Mouse (Mus musculus): ENCODE measurements around the gene D1Ertd622e. TPM values are rescaled to one million over a fixed set of nuclear protein-coding genes. Genes with fewer than 3 reads are reported as not detected.
A peak's percentile ranks its signal among the peaks of the same experiment; 100 is the strongest.

The D1Ertd622e gene
- total RNA-seq, 2 experiments from 2014 or later, result 11.5 to 18.3 TPM

DNA sequence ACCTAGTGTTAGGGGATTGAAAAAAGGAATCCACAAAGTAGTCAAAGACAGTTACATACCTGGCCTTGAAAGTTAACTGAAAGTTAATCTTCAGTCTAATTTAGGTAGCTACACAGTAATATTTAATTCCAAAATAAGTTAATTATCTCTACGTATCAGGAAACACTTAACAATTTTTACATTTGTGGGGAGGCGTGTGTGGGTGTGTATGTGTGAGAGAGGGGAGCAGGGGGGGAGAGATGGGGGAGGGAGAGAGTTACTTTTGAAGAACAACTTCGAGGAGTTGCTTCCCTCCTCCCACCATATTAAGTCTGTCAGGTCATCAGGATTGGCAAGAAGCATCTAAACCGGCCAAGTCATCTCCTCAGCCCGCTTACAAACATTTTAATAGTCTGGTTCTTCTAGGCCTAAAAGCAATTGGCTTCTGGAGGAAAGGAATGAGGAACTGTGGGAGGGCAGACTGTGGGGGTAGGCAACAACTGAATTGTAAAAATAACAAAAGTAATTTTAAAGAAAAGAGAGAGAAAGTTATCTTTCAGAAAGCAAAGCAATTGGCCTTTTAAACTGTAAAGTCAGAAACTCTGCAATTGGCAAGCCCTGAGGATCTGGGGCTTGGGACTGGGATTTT is 29.9 kb downstream of the D1Ertd622e start:
- Histone ChIP-seq H3K27ac (peak overlapping the region; percentile 35; the same call in 1 of the 2 replicates), H3K4me3 (no peak overlapping the region)
- no peak for TF ChIP-seq CTCF (IDR thresholded peaks at IDR 0.05)
- DNase-seq, result no peak
- intact Hi-C loops (cut with DNase I), result no loop called here

DNA sequence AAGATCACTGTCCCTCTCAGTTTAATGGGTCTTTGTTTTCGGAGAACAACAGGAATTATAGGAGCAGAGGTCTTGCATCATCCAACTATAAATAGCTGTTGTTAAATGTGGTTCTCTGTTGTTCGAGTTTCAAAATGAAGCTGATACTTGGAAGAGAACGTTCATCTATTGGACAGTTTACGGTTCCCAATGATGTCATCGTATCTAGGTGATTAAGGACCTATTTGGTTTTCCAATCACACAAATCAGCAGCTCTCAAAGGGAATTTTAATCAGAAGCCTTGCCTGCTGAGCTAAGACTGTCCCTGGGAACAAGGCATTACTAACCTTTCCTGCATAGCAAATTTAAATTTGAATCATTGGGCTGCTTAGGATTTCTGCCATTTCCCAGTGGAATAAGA is 31.7 kb downstream of the D1Ertd622e start:
- no peak for TF ChIP-seq CTCF (IDR thresholded peaks at IDR 0.05)
- Histone ChIP-seq H3K27ac (peak overlapping the region; percentile 84), H3K4me3 (peak overlapping the region; percentile 29; the same call in 1 of the 2 replicates)
- no peak for DNase-seq
- intact Hi-C loops (cut with DNase I), result no loop called here

DNA sequence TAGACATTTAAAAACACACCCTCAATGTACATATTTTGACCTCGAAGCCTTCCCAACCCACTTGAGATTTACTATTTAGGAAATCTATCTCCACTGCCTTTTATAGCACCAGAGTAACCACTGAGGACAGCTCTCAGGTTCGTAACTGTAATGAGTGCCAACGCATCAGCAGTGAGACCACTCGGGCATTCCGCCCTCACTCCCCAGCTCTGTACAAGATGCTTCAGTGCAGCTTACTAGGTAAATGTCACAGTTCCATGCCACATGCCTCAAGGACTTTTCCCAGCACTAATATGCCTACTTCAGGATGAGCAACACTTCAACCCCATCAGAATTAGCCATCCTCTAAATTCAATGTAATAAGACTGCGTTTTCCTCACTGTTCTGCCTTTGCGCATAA is 33.0 kb downstream of the D1Ertd622e start:
- Histone ChIP-seq H3K27ac (peak overlapping the region; percentile 84), H3K4me3 (no peak overlapping the region)
- intact Hi-C loops (cut with DNase I), result loop anchor here (5.0 kb wide), 1 partner anchor 33 kb away; the partner anchor contains the start of gene D1Ertd622e
- TF ChIP-seq CTCF (IDR thresholded peaks at IDR 0.05), result no peak
- DNase-seq, result no peak

DNA sequence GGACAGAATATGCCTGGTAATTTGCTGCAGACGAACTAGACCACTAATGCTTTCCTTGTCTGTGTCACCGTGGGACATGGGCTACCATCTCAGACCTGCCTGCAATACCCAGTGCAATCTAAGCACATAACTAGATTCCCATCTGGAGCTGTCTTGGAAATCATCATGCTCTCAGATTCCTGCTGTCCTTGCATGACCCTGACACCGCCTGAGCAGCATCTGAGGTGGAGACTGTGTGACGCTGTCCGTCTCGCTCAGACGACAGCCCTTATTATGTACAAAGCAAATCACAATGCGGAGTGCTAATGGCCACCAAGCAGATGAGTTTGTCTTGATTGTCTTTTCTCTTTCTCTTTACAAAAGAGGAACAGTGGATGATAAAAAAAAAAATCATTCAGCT is 33.9 kb downstream of the D1Ertd622e start:
- no peak for TF ChIP-seq CTCF (IDR thresholded peaks at IDR 0.05)
- intact Hi-C loops (cut with DNase I), result loop anchor here (5.0 kb wide), 1 partner anchor 34 kb away; the partner anchor contains the start of gene D1Ertd622e
- DNase-seq, result peak; percentile 69
- Histone ChIP-seq H3K27ac (peak overlapping the region; percentile 84), H3K4me3 (peak overlapping the region; percentile 26)

DNA sequence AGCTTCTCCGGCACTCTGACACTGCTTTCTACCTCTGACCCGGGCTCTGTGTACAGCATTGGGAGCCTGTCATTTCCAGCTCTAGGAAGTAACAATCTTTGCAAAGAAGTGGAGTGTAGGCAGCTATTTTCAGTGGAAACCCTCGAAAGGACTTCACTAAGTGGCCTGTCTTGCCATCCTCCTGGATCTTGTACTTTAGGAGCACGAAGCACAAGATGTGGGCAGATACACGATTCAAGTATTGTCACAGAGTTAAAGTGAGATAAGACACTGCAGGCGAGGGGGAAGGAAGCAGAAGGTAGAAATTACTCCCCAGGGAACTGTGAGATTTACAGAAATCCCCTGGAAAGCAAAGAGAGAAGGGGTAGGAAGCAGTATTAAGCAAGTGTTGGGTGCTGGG is 36.4 kb downstream of the D1Ertd622e start:
- DNase-seq, result no peak
- Histone ChIP-seq H3K4me3 (no peak overlapping the region), H3K27ac (no peak overlapping the region)
- intact Hi-C loops (cut with DNase I), result loop anchor here (5.0 kb wide), 1 partner anchor 37 kb away; the partner anchor contains the start of gene D1Ertd622e
- no peak for TF ChIP-seq CTCF (IDR thresholded peaks at IDR 0.05)

DNA sequence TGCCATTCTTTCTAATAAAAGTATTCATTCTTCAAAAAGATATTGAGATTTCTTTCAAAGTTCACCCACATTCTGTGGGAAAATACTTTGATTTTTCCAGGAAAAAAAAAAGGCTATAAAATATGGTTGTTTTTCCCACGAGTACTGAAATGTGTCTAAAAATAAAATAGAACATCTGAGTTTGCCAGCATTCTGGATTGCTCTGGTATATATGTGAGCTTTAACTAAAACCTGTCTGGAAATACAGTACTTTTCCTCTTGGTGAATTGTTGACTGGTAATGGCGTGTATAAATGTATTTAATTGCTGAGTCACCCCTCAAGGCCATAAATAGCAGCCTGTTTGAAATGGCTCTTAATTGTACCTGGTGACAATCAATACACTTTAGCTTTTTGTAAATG is 37.5 kb downstream of the D1Ertd622e start:
- no peak for DNase-seq
- peak overlapping the region; percentile 48; the same call in 1 of the 2 replicates for H3K27ac ChIP-seq
- intact Hi-C loops (cut with DNase I), result no loop called here
- no peak overlapping the region for H3K4me3 ChIP-seq
- no peak for TF ChIP-seq CTCF (IDR thresholded peaks at IDR 0.05)

DNA sequence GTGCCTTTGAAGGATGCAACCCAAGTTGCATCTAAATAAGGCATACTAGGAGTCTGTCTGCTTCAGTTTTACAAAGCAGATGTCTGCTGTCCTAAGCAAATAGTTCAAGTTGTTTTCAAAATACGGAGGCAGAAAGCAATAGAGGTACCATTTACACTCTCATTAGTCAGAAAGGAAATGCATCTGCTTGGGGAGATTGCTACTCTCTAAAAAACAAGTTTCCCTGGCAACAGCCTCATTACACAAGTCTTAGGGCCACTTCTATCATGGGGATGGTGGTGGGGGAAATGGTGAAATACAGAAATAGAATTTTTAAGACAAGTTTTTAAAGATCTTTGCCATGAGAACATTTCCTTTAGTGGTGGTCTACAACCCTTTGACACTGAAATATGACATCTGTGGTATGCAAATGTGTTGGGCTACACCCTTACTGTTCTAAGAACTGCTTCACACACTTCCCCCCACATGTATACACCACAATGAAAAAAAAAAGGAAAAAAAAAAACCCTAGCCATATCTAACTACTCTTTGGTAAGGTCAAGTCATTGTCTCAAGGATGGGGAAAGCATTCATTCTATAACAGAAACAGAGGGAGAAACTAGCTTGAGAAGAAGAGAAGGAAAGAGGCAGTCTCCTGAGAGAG is 38.5 kb downstream of the D1Ertd622e start:
- intact Hi-C loops (cut with DNase I), result no loop called here
- no peak for TF ChIP-seq CTCF (IDR thresholded peaks at IDR 0.05)
- no peak overlapping the region for H3K4me3 ChIP-seq
- H3K27ac ChIP-seq, result no peak overlapping the region
- no peak for DNase-seq

DNA sequence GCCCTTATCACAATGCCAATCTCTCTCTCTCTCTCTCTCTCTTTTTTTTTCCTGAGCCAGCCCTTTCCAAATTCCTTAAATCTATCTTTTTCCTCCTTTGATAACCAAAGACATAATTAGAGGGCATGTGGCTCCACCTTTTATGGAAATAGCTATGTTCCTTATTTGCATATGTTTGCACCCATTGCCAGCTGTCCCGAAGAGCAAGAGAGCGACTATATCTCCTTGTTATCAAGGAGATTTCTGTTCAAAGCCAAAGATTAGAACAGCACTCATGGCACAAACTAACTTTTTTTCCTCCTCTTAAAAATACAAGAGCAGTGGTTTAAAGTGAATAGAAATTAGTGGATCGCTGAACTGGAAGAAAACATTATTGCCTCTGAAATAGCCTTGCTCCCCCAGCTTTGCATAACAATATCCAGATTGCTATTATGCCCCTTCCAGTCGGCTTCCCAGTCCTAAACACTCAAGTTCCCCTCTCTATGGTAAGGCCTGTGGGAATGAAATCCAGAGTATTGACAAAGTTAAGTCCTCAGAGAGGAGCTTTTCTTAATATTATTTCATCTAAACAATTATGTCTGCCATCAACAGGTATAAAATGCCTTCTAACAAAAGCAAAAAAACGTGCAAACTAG is 39.2 kb downstream of the D1Ertd622e start:
- no peak for DNase-seq
- H3K27ac ChIP-seq, result no peak overlapping the region
- no peak for TF ChIP-seq CTCF (IDR thresholded peaks at IDR 0.05)
- intact Hi-C loops (cut with DNase I), result no loop called here
- H3K4me3 ChIP-seq, result no peak overlapping the region

DNA sequence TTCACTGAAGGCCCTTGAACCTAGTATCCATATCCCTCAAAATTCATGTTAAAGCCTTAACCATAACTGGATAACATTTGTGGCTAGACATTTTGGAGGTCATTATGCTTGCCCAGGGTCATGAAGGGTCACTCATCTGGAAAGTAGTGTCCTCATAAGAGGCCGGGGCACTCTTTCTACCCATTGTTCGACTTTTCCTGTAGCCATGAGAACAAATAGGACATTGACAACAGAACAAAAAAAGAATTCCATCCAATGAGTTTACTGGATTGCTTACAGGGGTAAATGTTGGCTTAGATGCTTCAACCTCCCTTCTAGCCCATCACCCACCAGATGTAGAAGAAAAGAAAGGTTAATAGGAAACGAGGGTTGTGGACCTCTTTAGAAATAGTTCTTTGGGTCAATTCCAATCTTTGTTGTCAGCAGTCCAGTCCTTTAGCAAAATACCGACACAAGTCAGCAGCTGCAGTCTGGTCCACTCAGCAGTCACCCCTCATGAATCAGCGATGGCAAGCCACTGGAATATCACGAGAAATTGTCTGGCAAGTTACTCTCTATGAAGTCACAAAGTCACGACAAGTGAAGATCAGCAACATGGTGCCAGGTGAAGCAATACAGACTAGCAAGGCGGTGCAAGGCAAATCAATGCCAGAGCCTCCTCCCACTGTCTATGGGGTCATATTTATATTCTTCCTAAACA is 42.1 kb downstream of the D1Ertd622e start:
- TF ChIP-seq CTCF (IDR thresholded peaks at IDR 0.05), result no peak
- intact Hi-C loops (cut with DNase I), result no loop called here
- DNase-seq, result peak; percentile 43
- H3K4me3 ChIP-seq, result no peak overlapping the region
- H3K27ac ChIP-seq, result peak overlapping the region; percentile 48

DNA sequence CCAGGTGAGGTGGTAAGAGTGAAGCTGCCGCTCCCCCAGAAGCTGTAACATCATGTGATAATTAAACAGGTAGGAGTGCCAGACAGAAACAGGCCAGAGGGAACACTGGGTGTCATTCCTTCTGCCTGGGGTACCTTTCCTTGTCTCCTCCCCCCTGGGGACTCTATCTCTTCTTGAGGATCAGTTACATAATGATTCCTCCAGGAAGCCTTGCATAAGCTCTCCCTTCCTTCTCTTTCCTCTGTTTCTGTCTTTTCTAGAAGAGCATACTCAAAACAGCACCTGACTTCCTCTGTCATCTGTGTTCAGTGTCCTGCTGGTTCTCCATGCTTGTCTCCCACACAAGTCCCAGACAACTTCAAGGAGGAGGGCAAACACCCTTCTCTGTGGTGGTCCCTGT is 46.3 kb downstream of the D1Ertd622e start:
- TF ChIP-seq CTCF (IDR thresholded peaks at IDR 0.05), result no peak
- intact Hi-C loops (cut with DNase I), result no loop called here

DNA sequence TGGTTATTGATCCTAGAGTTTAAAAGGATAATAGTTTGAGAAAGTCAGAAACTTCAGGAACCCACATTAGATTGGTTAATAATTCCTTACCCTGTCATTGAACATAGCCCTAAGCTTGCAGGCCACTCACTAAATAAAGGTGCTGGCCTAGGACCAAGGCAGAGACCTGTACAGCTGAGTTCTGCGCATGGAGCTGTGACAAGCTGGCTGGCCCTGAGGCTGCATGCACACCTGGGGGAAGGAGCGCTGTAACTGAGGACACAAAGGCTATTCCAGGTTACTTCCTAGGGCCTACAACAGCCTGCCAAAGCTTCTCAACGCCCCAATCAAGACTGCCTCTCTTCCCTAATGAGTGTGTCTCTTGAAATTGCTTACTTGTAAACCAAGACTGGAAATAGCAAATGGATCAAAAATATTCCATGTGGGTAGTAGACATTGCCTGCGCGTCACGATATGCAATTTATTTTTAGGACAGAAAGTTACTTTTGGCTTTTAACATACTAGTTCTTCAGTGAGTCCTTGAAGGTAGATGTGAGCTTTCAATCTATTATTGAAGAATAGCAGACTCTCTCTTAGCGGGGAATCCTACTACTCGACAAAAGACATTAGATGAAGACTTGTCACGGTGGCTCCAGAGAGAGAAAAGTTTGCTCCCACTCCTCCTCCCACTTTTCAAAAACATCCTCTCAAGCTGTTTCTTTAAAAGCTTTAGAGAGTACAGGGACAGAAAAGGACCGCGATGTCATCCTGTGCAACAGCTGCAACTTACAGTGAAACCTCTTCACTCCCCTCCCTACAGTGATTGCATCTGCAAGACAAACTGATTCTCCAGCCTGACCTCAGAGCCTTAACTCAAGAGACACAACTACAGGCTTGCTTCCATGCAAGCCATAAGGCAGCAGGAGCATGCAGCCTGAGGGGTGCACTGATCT is 47.1 kb downstream of the D1Ertd622e start:
- TF ChIP-seq CTCF (IDR thresholded peaks at IDR 0.05), result no peak
- H3K4me3 ChIP-seq, result no peak overlapping the region
- DNase-seq, result no peak
- intact Hi-C loops (cut with DNase I), result no loop called here
- no peak overlapping the region for H3K27ac ChIP-seq

More for the DNA sequence above, 46.3 kb downstream of the D1Ertd622e start:
- no peak for DNase-seq
- no peak overlapping the region for H3K4me3 ChIP-seq
- H3K27ac ChIP-seq, result no peak overlapping the region

DNA sequence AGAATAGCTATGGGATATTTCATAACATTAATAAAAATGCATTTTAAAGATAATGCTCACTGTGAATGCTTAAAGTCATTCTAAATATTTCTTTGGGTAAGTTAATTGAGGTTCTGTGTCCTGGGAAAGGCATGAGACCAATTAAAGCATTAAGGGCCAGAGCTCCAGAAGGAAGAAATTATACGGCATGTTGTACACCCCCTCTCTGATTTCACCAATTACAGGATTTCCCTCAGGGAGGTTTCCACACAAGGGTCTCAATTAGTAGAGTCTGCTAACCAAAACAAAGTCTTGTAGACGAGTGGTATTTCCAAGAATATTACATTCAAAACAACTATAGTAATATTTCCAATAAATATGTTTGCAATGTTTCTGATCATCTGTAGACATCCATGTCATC is 50.1 kb downstream of the D1Ertd622e start:
- H3K4me3 ChIP-seq, result no peak overlapping the region
- no peak for TF ChIP-seq CTCF (IDR thresholded peaks at IDR 0.05)
- DNase-seq, result no peak
- H3K27ac ChIP-seq, result no peak overlapping the region
- intact Hi-C loops (cut with DNase I), result no loop called here
